Mouse (Mus musculus) G1E (cell line): ENCODE data around the gene Morn1.

Experiments
- CTCF ChIP-seq: IDR thresholded peaks from 2 replicates; pipeline ENCODE4 v1.5.1; 2012; ENCODE audit warnings: low read depth, low read length, inconsistent platforms, mixed read lengths
- GATA1 ChIP-seq: IDR thresholded peaks from 2 replicates; pipeline ENCODE4 v1.6.1; 2012; ENCODE audit warnings: borderline replicate concordance, low read length, inconsistent platforms, mixed read lengths
- GATA2 ChIP-seq: IDR thresholded peaks from 2 replicates; pipeline ENCODE4 v1.6.1; 2012; ENCODE audit warnings: low read depth, low read length, inconsistent platforms, borderline replicate concordance

- TF ChIP-seq CTCF = peak; percentile 82
- TF ChIP-seq GATA1 = no peak
- TF ChIP-seq GATA2 = no peak
Measured at GRCm38 (mm10) chr4:155065970-155066833, 20.2 kb upstream of the Morn1 start.
